8 mouse cellular contexts compared by ENCODE assay signal in genomic region chr7:44748101-44749044, GRCm38 (mm10). TPM values are rescaled to one million over a fixed set of nuclear protein-coding genes. Genes with fewer than 3 reads are reported as not detected.
DNase-seq lines count a peak whose midpoint lies in the region; ATAC-seq and TF ChIP-seq lines count a peak whose summit lies in the region.

Gene Vrk3, plus strand, starts transcription at chr7:44748413.

- ATAC-seq in embryonic facial prominence, embryonic 13.5 days (ENCODE audit: insufficient number of reproducible peaks, insufficient read depth, low FRiP score, low TSS enrichment, low read depth) = peak; percentile 94
- ATAC-seq in limb, embryonic 12.5 days (ENCODE audit: insufficient number of reproducible peaks, insufficient read depth, low FRiP score, low TSS enrichment, low read depth) = peak; percentile 97
- ATAC-seq in midbrain, embryonic 15.5 days (replicated peaks) = peak; percentile 96

- WGBS in embryonic facial prominence, embryonic 13.5 days = under 1% methylated on average over 44 of the region's 44 CpGs
- under 1% methylated on average over 44 of the region's 44 CpGs for WGBS in kidney, adult 2 months
- WGBS in limb, embryonic 12.5 days = under 1% methylated on average over 44 of the region's 44 CpGs
- under 1% methylated on average over 44 of the region's 44 CpGs for WGBS in midbrain, embryonic 15.5 days
- under 1% methylated on average over 44 of the region's 44 CpGs for WGBS in spleen, adult 2 months

- peak within 1 kb of the TSS; percentile 67 for H3K9ac ChIP-seq in embryonic facial prominence, embryonic 13.5 days
- H3K9ac ChIP-seq in limb, embryonic 12.5 days (replicated peaks) = peak within 1 kb of the TSS; percentile 51
- peak within 1 kb of the TSS; percentile 36 for H3K9ac ChIP-seq in midbrain, embryonic 15.5 days

- peaks cover 15% of the 10 kb centered on the region for H3K36me3 ChIP-seq in embryonic facial prominence, embryonic 13.5 days
- no peaks in the 10 kb centered on the region for H3K36me3 ChIP-seq in kidney, adult 2 months (ENCODE audit: control insufficient read depth, insufficient read depth, low read length)
- peaks cover 14% of the 10 kb centered on the region for H3K36me3 ChIP-seq in limb, embryonic 12.5 days
- H3K36me3 ChIP-seq in midbrain, embryonic 15.5 days (replicated peaks) = no peaks in the 10 kb centered on the region
- H3K36me3 ChIP-seq in spleen, adult 2 months (ENCODE audit: control insufficient read depth, insufficient read depth, low read length) = peaks cover 11% of the 10 kb centered on the region

- peak; percentile 98 for DNase-seq in 3134 (ENCODE audit: extremely low read depth, insufficient read length, low spot score)
- DNase-seq in adrenal gland, postnatal 36 days = peak; percentile 93 to 95
- DNase-seq in heart, adult 18-20 months = peak; percentile 94 to 99
- DNase-seq in kidney, adult 2 months = peak; percentile 99
- DNase-seq in spleen, adult 2 months (ENCODE audit: low read depth in 1 of 2, low spot score in 2 of 2) = peak; percentile 92 to 97

- H3K27me3 ChIP-seq in embryonic facial prominence, embryonic 13.5 days = no peaks in the 10 kb centered on the region
- no peaks in the 10 kb centered on the region for H3K27me3 ChIP-seq in kidney, adult 2 months (replicated peaks; ENCODE audit: control insufficient read depth, insufficient read depth, low read length)
- H3K27me3 ChIP-seq in limb, embryonic 12.5 days = no peaks in the 10 kb centered on the region
- no peaks in the 10 kb centered on the region for H3K27me3 ChIP-seq in midbrain, embryonic 15.5 days (replicated peaks)
- H3K27me3 ChIP-seq in spleen, adult 2 months (ENCODE audit: control insufficient read depth, insufficient read depth, low read length) = no peaks in the 10 kb centered on the region

- H3K4me1 ChIP-seq in embryonic facial prominence, embryonic 13.5 days = peaks cover 27% of the 10 kb centered on the region
- peaks cover 5% of the 10 kb centered on the region; the same call in 1 of the 2 replicates for H3K4me1 ChIP-seq in kidney, adult 2 months (ENCODE audit: control insufficient read depth, insufficient read depth, low read length)
- H3K4me1 ChIP-seq in limb, embryonic 12.5 days (replicated peaks) = peaks cover 23% of the 10 kb centered on the region
- H3K4me1 ChIP-seq in midbrain, embryonic 15.5 days = peaks cover 25% of the 10 kb centered on the region
- peaks cover 3% of the 10 kb centered on the region; the same call in 1 of the 2 replicates for H3K4me1 ChIP-seq in spleen, adult 2 months (ENCODE audit: control insufficient read depth, insufficient read depth, insufficient read length)

- peak within 1 kb of the TSS; percentile 95 for H3K27ac ChIP-seq in embryonic facial prominence, embryonic 13.5 days
- H3K27ac ChIP-seq in kidney, adult 2 months (ENCODE audit: insufficient read depth, low read depth, low read length) = peak within 1 kb of the TSS; percentile 97
- peak within 1 kb of the TSS; percentile 89 for H3K27ac ChIP-seq in limb, embryonic 12.5 days
- peak within 1 kb of the TSS; percentile 73 for H3K27ac ChIP-seq in midbrain, embryonic 15.5 days
- H3K27ac ChIP-seq in spleen, adult 2 months (ENCODE audit: insufficient read depth, low read length) = peak within 1 kb of the TSS; percentile 92

- peak within 1 kb of the TSS; percentile 65 for H3K4me3 ChIP-seq in embryonic facial prominence, embryonic 13.5 days
- peak within 1 kb of the TSS; percentile 89 for H3K4me3 ChIP-seq in kidney, adult 2 months (ENCODE audit: insufficient read depth, low read depth, low read length)
- peak within 1 kb of the TSS; percentile 53 for H3K4me3 ChIP-seq in limb, embryonic 12.5 days (replicated peaks)
- H3K4me3 ChIP-seq in midbrain, embryonic 15.5 days = peak within 1 kb of the TSS; percentile 53
- H3K4me3 ChIP-seq in spleen, adult 2 months (ENCODE audit: extremely low read depth, insufficient read depth, insufficient read length) = peak within 1 kb of the TSS; percentile 72

- TF ChIP-seq CTCF in kidney, adult 2 months (conservative IDR thresholded peaks at IDR 0.05; ENCODE audit: insufficient read depth, insufficient read length, low read depth, low read length) = no peak
- no peak for TF ChIP-seq CTCF in spleen, adult 2 months (IDR thresholded peaks at IDR 0.05; ENCODE audit: extremely low read depth, insufficient read depth, insufficient read length, insufficient replicate concordance)

- H3K4me2 ChIP-seq in embryonic facial prominence, embryonic 13.5 days = peak within 1 kb of the TSS; percentile 84
- peak within 1 kb of the TSS; percentile 79 for H3K4me2 ChIP-seq in limb, embryonic 12.5 days
- H3K4me2 ChIP-seq in midbrain, embryonic 15.5 days = peak within 1 kb of the TSS; percentile 62

- TF ChIP-seq POLR2A in kidney, adult 2 months (IDR thresholded peaks at IDR 0.05; ENCODE audit: low read depth, low read length) = peak; percentile 14
- TF ChIP-seq POLR2A in spleen, adult 2 months (IDR thresholded peaks at IDR 0.05; ENCODE audit: low read depth, low read length) = peak; percentile 42; the same call in 1 of the 2 replicates

- H3K9me3 ChIP-seq in embryonic facial prominence, embryonic 13.5 days = no peaks in the 10 kb centered on the region
- no peaks in the 10 kb centered on the region for H3K9me3 ChIP-seq in limb, embryonic 12.5 days
- H3K9me3 ChIP-seq in midbrain, embryonic 15.5 days = no peaks in the 10 kb centered on the region

RNA-seq across cellular contexts. Expression of gene Vrk3, which starts in this region (rescaled TPM):
- 10 to 100 TPM; 47.5 to 50.6 TPM for total RNA-seq in adrenal gland, postnatal 36 days (2021)
- 32.2 and 35.9 TPM in 2 replicates for polyA plus RNA-seq in embryonic facial prominence, embryonic 13.5 days (2015; fragmentation: Nextera tagmentation; extraction: Ambion mirVana)
- total RNA-seq in heart, adult 18-20 months (2021) = 10 to 100 TPM; 23.9 to 30.9 TPM
- polyA plus RNA-seq in kidney, adult 2 months (2012; rRNA removed) = 78.9 and 93.7 TPM in 2 replicates
- polyA plus RNA-seq in limb, embryonic 12.5 days (2016; fragmentation: Nextera tagmentation; extraction: Ambion mirVana) = 36.2 and 36.8 TPM in 2 replicates
- 28.4 and 29.7 TPM in 2 replicates for polyA plus RNA-seq in midbrain, embryonic 15.5 days (2015; fragmentation: Nextera tagmentation; extraction: Ambion mirVana)
- polyA plus RNA-seq in spleen, adult 2 months (2012; rRNA removed) = 46.4 and 52.5 TPM in 2 replicates

Comparison
In these comparisons a context has a peak if more than half of its experiments do, and no peak if none do; other contexts are left out.
1. Peak in every context shown above with its lines: DNase-seq, ATAC-seq, H3K4me3 ChIP-seq and H3K27ac ChIP-seq.